Mouse (Mus musculus) megakaryocyte, embryonic 14.5 days (primary cell): Measurements from ENCODE around the gene Slc35c2.

Experiments
- FLI1 ChIP-seq: IDR thresholded peaks from 2 replicates; pipeline ENCODE4 v1.6.1; 2012; ENCODE audit warnings: low read length, inconsistent platforms, mixed read lengths
- GATA1 ChIP-seq: IDR thresholded peaks from 3 replicates; pipeline ENCODE4 v1.6.1; 2012; ENCODE audit warnings: mixed read lengths, low read length, inconsistent platforms, borderline replicate concordance

GRCm38 (mm10) chr2:165238416-165239145, 49.1 kb downstream of the Slc35c2 start:
- TF ChIP-seq GATA1 (no peak), FLI1 (no peak)
